Mouse (Mus musculus) lung, embryonic 15.5 days (tissue): ENCODE results near the gene Ttc7. TPM values are rescaled to one million over a fixed set of nuclear protein-coding genes. Genes with fewer than 3 reads are reported as not detected.

Source experiments
- ATAC-seq: fragments of 200-750 bp; cut with Nextera tagmentation; 2 replicates; pipeline ENCODE4 v1.8.0; 2017; ENCODE audit warnings: moderate number of reproducible peaks, borderline replicate concordance; ENCODE audit not compliant: low FRiP score, low TSS enrichment; ENCODE audit errors: extremely low read depth
- H3K27ac ChIP-seq: fragments of 300-500 bp; sonication (generic); 2 replicates; pipeline ENCODE4 v1.5.1; 2015; ENCODE audit warnings: moderate library complexity, mild to moderate bottlenecking, inconsistent platforms
- H3K27me3 ChIP-seq: fragments of 300-500 bp; sonication (generic); 2 replicates; pipeline ENCODE4 v1.6.1; 2015; ENCODE audit warnings: inconsistent platforms
- H3K36me3 ChIP-seq: fragments of 300-500 bp; sonication (generic); 2 replicates; pipeline ENCODE4 v1.6.1; 2015; ENCODE audit warnings: inconsistent platforms
- H3K4me1 ChIP-seq: fragments of 300-500 bp; sonication (generic); 2 replicates; pipeline ENCODE4 v1.6.1; 2015; ENCODE audit warnings: inconsistent platforms
- H3K4me2 ChIP-seq: fragments of 300-500 bp; sonication (generic); 2 replicates; pipeline ENCODE4 v1.6.1; 2015; ENCODE audit warnings: inconsistent platforms, mild to moderate bottlenecking, moderate library complexity
- H3K4me3 ChIP-seq: fragments of 300-500 bp; sonication (generic); 2 replicates; pipeline ENCODE4 v1.5.1; 2015; ENCODE audit warnings: mild to moderate bottlenecking, inconsistent platforms
- H3K9ac ChIP-seq: fragments of 300-500 bp; sonication (generic); 2 replicates; pipeline ENCODE4 v1.6.1; 2015; ENCODE audit warnings: inconsistent platforms
- H3K9me3 ChIP-seq: fragments of 300-500 bp; sonication (generic); 2 replicates; pipeline ENCODE4 v1.6.1; 2016; ENCODE audit warnings: inconsistent platforms
- WGBS: fragments of 180-500 bp; shearing (Covaris S2); methylation state at CpG from one replicate; pipeline ENCODE4 v1.1.7; 2015; 5-methylcytosine and 5-hydroxymethylcytosine counted together
- polyA plus RNA-seq: library from polyadenylated mRNA; unstranded; fragments of >200 nt; fragmentation: Nextera tagmentation; extraction: Ambion mirVana; gene quantifications from 2 replicates; pipeline ENCODE4 v1.2.1, GENCODE M21; 2015

The Ttc7 gene
- polyA plus RNA-seq, 1 experiment from 2014 or later = 7.3 TPM

- Histone ChIP-seq H3K36me3 (no peaks in the 10 kb centered on the region), H3K4me2 (no peak overlapping the region), H3K9ac (no peak overlapping the region), H3K4me1 (peaks cover 8% of the 10 kb centered on the region), H3K9me3 (no peaks in the 10 kb centered on the region), H3K27ac (no peak overlapping the region), H3K4me3 (no peak overlapping the region), H3K27me3 (no peaks in the 10 kb centered on the region)
- WGBS = 50% methylated on average over 6 of the region's 6 CpGs
- no peak for ATAC-seq
Observed at GRCm38 (mm10) chr17:87269454-87269853, 13.2 kb upstream of the Ttc7 start.

- H3K9ac ChIP-seq = no peak overlapping the region
Observed at GRCm38 (mm10) chr17:87275363-87276341, 7.0 kb upstream of the Ttc7 start.

GRCm38 (mm10) chr17:87282007-87282705 lies 530 bp upstream of the Ttc7 start:
- peak overlapping the region; percentile 69 for H3K4me3 ChIP-seq
- H3K4me1 ChIP-seq = peaks cover 45% of the 10 kb centered on the region
- peak overlapping the region; percentile 89 for H3K9ac ChIP-seq
- under 1% methylated on average over 44 of the region's 44 CpGs for WGBS
- H3K4me2 ChIP-seq = peak overlapping the region; percentile 99
- no peaks in the 10 kb centered on the region for H3K36me3 ChIP-seq
- peaks cover 22% of the 10 kb centered on the region for H3K27me3 ChIP-seq
- ATAC-seq = peak; percentile 88
- peak overlapping the region; percentile 97 for H3K27ac ChIP-seq
- no peaks in the 10 kb centered on the region for H3K9me3 ChIP-seq

More at GRCm38 (mm10) chr17:87275363-87276341, 7.0 kb upstream of the Ttc7 start:
- WGBS = 40% methylated on average over 15 of the region's 15 CpGs
- no peaks in the 10 kb centered on the region for H3K9me3 ChIP-seq
- no peak overlapping the region for H3K4me2 ChIP-seq
- no peak overlapping the region for H3K4me3 ChIP-seq
- no peaks in the 10 kb centered on the region for H3K36me3 ChIP-seq
- no peak overlapping the region for H3K27ac ChIP-seq
- no peak for ATAC-seq
- H3K4me1 ChIP-seq = no peaks in the 10 kb centered on the region
- no peaks in the 10 kb centered on the region for H3K27me3 ChIP-seq

GRCm38 (mm10) chr17:87283055-87283754 lies 519 bp downstream of the Ttc7 start:
- under 1% methylated on average over 56 of the region's 56 CpGs for WGBS
- Histone ChIP-seq H3K4me3 (peak overlapping the region; percentile 69), H3K9ac (peak overlapping the region; percentile 89), H3K4me2 (peak overlapping the region; percentile 99), H3K27me3 (peaks cover 22% of the 10 kb centered on the region), H3K9me3 (no peaks in the 10 kb centered on the region), H3K4me1 (peaks cover 45% of the 10 kb centered on the region), H3K36me3 (no peaks in the 10 kb centered on the region), H3K27ac (peak overlapping the region; percentile 97; the same call in 1 of the 2 replicates)
- ATAC-seq = peak; percentile 35

GRCm38 (mm10) chr17:87283755-87284481 lies 1.2 kb downstream of the Ttc7 start:
- no peak for ATAC-seq
- H3K27ac ChIP-seq = no peak overlapping the region
- H3K4me3 ChIP-seq = peak overlapping the region; percentile 69
- peaks cover 22% of the 10 kb centered on the region for H3K27me3 ChIP-seq
- peaks cover 45% of the 10 kb centered on the region for H3K4me1 ChIP-seq
- peak overlapping the region; percentile 8 for H3K9ac ChIP-seq
- WGBS = 10% methylated on average over 21 of the region's 21 CpGs
- no peaks in the 10 kb centered on the region for H3K9me3 ChIP-seq
- H3K4me2 ChIP-seq = peak overlapping the region; percentile 99
- H3K36me3 ChIP-seq = no peaks in the 10 kb centered on the region

GRCm38 (mm10) chr17:87284482-87285040 lies 1.9 kb downstream of the Ttc7 start:
- Histone ChIP-seq H3K4me2 (peak overlapping the region; percentile 99), H3K4me3 (peak overlapping the region; percentile 69; the same call in 1 of the 2 replicates), H3K9ac (no peak overlapping the region), H3K27me3 (peaks cover 22% of the 10 kb centered on the region), H3K4me1 (peaks cover 45% of the 10 kb centered on the region), H3K36me3 (no peaks in the 10 kb centered on the region), H3K27ac (no peak overlapping the region), H3K9me3 (no peaks in the 10 kb centered on the region)
- no peak for ATAC-seq
- WGBS = 76% methylated on average over 7 of the region's 7 CpGs

GRCm38 (mm10) chr17:87285731-87286465 lies 3.2 kb downstream of the Ttc7 start:
- H3K9ac ChIP-seq = no peak overlapping the region
- peaks cover 45% of the 10 kb centered on the region for H3K4me1 ChIP-seq
- no peak overlapping the region for H3K4me3 ChIP-seq
- WGBS = 36% methylated on average over 23 of the region's 23 CpGs
- ATAC-seq = no peak
- no peaks in the 10 kb centered on the region for H3K36me3 ChIP-seq
- H3K27me3 ChIP-seq = peaks cover 22% of the 10 kb centered on the region
- H3K27ac ChIP-seq = peak overlapping the region; percentile 23; the same call in 1 of the 2 replicates
- no peaks in the 10 kb centered on the region for H3K9me3 ChIP-seq
- 0 out of 2 replicates have a peak overlapping the region, but pooled peaks have one; percentile 6 for H3K4me2 ChIP-seq

GRCm38 (mm10) chr17:87286481-87287143 lies 3.9 kb downstream of the Ttc7 start:
- H3K27me3 ChIP-seq = peaks cover 22% of the 10 kb centered on the region
- H3K4me1 ChIP-seq = peaks cover 39% of the 10 kb centered on the region
- H3K9ac ChIP-seq = no peak overlapping the region
- ATAC-seq = no peak
- 47% methylated on average over 8 of the region's 8 CpGs for WGBS
- H3K27ac ChIP-seq = no peak overlapping the region
- H3K9me3 ChIP-seq = no peaks in the 10 kb centered on the region
- 0 out of 2 replicates have a peak overlapping the region, but pooled peaks have one; percentile 6 for H3K4me2 ChIP-seq
- no peaks in the 10 kb centered on the region for H3K36me3 ChIP-seq
- H3K4me3 ChIP-seq = no peak overlapping the region

- H3K4me2 ChIP-seq = no peak overlapping the region
- H3K9me3 ChIP-seq = no peaks in the 10 kb centered on the region
- no peak overlapping the region for H3K4me3 ChIP-seq
- 63% methylated on average over 8 of the region's 8 CpGs for WGBS
- peaks cover 22% of the 10 kb centered on the region for H3K27me3 ChIP-seq
- H3K36me3 ChIP-seq = no peaks in the 10 kb centered on the region
- no peak overlapping the region for H3K9ac ChIP-seq
- ATAC-seq = no peak
- no peak overlapping the region for H3K27ac ChIP-seq
- peaks cover 36% of the 10 kb centered on the region for H3K4me1 ChIP-seq
Observed at GRCm38 (mm10) chr17:87287197-87287777, 4.6 kb downstream of the Ttc7 start.
